Mouse (Mus musculus) MEL (cell line): ENCODE results near the gene Med27. TPM values are rescaled to one million over a fixed set of nuclear protein-coding genes. Genes with fewer than 3 reads are reported as not detected.

Source experiments
- DNase-seq: peaks from one replicate; pipeline ENCODE4 v3.0.0; 2011; ENCODE audit warnings: low read depth, low spot score
- H3K27ac ChIP-seq: 2 replicates; pipeline ENCODE4 v1.5.1; 2012; ENCODE audit warnings: low read depth, mild to moderate bottlenecking, control low read depth, low read length, moderate library complexity; ENCODE audit not compliant: control insufficient read depth
- H3K27me3 ChIP-seq, 2 experiments: fragments of 150-350 bp in 1 of 2; sonication (generic) in 1 of 2; 2 replicates each; pipeline ENCODE4 v1.6.1; 2012; ENCODE audit warnings: low read length in 2 of 2, mild to moderate bottlenecking in 2 of 2, improper control_type of control experiment in 1 of 2, moderate library complexity in 1 of 2; ENCODE audit not compliant: insufficient read depth in 2 of 2, control insufficient read depth in 1 of 2
- H3K36me3 ChIP-seq, 2 experiments: 2 replicates each; pipeline ENCODE4 v1.6.1; 2012 to 2014; ENCODE audit warnings: low read length in 2 of 2, improper control_type of control experiment in 1 of 2, inconsistent platforms in 1 of 2, mild to moderate bottlenecking in 1 of 2; ENCODE audit not compliant: insufficient read depth in 2 of 2, control insufficient read depth in 1 of 2
- H3K4me1 ChIP-seq, 2 experiments: fragments of 150-350 bp in 1 of 2; sonication (generic) in 1 of 2; 2 replicates each; pipeline ENCODE4 v1.6.1; 2012; ENCODE audit warnings: low read length in 2 of 2, improper control_type of control experiment in 1 of 2, mild to moderate bottlenecking in 1 of 2; ENCODE audit not compliant: insufficient read depth in 2 of 2, control insufficient read depth in 1 of 2
- H3K4me3 ChIP-seq, 2 experiments: fragments of 150-350 bp in 1 of 2; sonication (generic) in 1 of 2; 2 replicates each; pipeline ENCODE4 v1.5.1; 2012; ENCODE audit warnings: low read depth in 2 of 2, low read length in 2 of 2, mild to moderate bottlenecking in 2 of 2, moderate library complexity in 2 of 2, control low read depth in 1 of 2, improper control_type of control experiment in 1 of 2; ENCODE audit not compliant: control insufficient read depth in 1 of 2, insufficient read depth in 1 of 2
- H3K79me2 ChIP-seq: 2 replicates; pipeline ENCODE4 v1.6.1; 2012; ENCODE audit warnings: mild to moderate bottlenecking, low read length, moderate library complexity; ENCODE audit not compliant: control insufficient read depth, poor library complexity, insufficient read depth
- H3K9ac ChIP-seq: 2 replicates; pipeline ENCODE4 v1.6.1; 2012; ENCODE audit warnings: low read depth, mild to moderate bottlenecking, control low read depth, low read length, moderate library complexity; ENCODE audit not compliant: control insufficient read depth, poor library complexity, severe bottlenecking
- H3K9me3 ChIP-seq: fragments of 150-350 bp; sonication (generic); replicated peaks from 2 replicates; pipeline ENCODE4 v1.6.1; 2012; ENCODE audit warnings: mild to moderate bottlenecking, low read length, improper control_type of control experiment, moderate library complexity; ENCODE audit not compliant: insufficient read depth
- CHD1 ChIP-seq: IDR thresholded peaks from 2 replicates; pipeline ENCODE4 v1.6.1; 2012; ENCODE audit warnings: low read depth, mild to moderate bottlenecking, inconsistent platforms, low read length, improper control_type of control experiment
- CHD2 ChIP-seq: IDR thresholded peaks from 2 replicates; pipeline ENCODE4 v1.6.1; 2011; ENCODE audit warnings: low read length, improper control_type of control experiment
- CTCF ChIP-seq, 3 experiments: IDR thresholded peaks in 2 of 3; conservative IDR thresholded peaks in 1 of 3; 2 replicates each; pipeline ENCODE4 v1.5.1; 2011 to 2012; ENCODE audit warnings: low read length in 3 of 3, low read depth in 2 of 3, mild to moderate bottlenecking in 2 of 3, improper control_type of control experiment in 1 of 3, inconsistent platforms in 1 of 3, mixed read lengths in 1 of 3, moderate library complexity in 1 of 3; ENCODE audit not compliant: control insufficient read depth in 1 of 3, insufficient read depth in 1 of 3, poor library complexity in 1 of 3, severe bottlenecking in 1 of 3
- EP300 ChIP-seq, 2 experiments: IDR thresholded peaks; 2 replicates each; pipeline ENCODE4 v1.6.1; 2011; ENCODE audit warnings: improper control_type of control experiment in 2 of 2, low read length in 2 of 2, low read depth in 1 of 2, mild to moderate bottlenecking in 1 of 2
- HCFC1 ChIP-seq: IDR thresholded peaks from 2 replicates; pipeline ENCODE4 v1.6.1; 2012; ENCODE audit warnings: low read depth, mild to moderate bottlenecking, inconsistent platforms, low read length, improper control_type of control experiment, moderate library complexity
- MEF2A ChIP-seq: IDR thresholded peaks from 2 replicates; pipeline ENCODE4 v1.6.1; 2014; ENCODE audit warnings: low read depth, mild to moderate bottlenecking, inconsistent platforms, low read length, improper control_type of control experiment; ENCODE audit not compliant: poor library complexity, insufficient replicate concordance, severe bottlenecking; ENCODE audit errors: extremely low read depth
- MXI1 ChIP-seq: IDR thresholded peaks from 2 replicates; pipeline ENCODE4 v1.6.1; 2011; ENCODE audit warnings: mild to moderate bottlenecking, low read depth, low read length, improper control_type of control experiment
- MYC ChIP-seq: IDR thresholded peaks from 2 replicates; pipeline ENCODE4 v1.6.1; 2011; ENCODE audit warnings: low read depth, mild to moderate bottlenecking, low read length, improper control_type of control experiment, moderate library complexity
- RAD21 ChIP-seq: IDR thresholded peaks from 2 replicates; pipeline ENCODE4 v1.6.1; 2011; ENCODE audit warnings: mild to moderate bottlenecking, low read depth, low read length, improper control_type of control experiment
- RCOR1 ChIP-seq: IDR thresholded peaks from 2 replicates; pipeline ENCODE4 v1.6.1; 2012; ENCODE audit warnings: low read depth, mild to moderate bottlenecking, inconsistent platforms, low read length, improper control_type of control experiment
- SIN3A ChIP-seq: IDR thresholded peaks from 2 replicates; pipeline ENCODE4 v1.6.1; 2012; ENCODE audit warnings: low read length, improper control_type of control experiment, inconsistent platforms
- TCF12 ChIP-seq: IDR thresholded peaks from 2 replicates; pipeline ENCODE4 v1.6.1; 2014; ENCODE audit warnings: low read depth, mild to moderate bottlenecking, inconsistent platforms, low read length, improper control_type of control experiment, moderate library complexity
- UBTF ChIP-seq: IDR thresholded peaks from 2 replicates; pipeline ENCODE4 v1.6.1; 2012; ENCODE audit warnings: low read depth, mild to moderate bottlenecking, inconsistent platforms, low read length, improper control_type of control experiment, moderate library complexity, borderline replicate concordance; ENCODE audit not compliant: insufficient read depth
- USF2 ChIP-seq, 2 experiments: IDR thresholded peaks; 2 replicates each; pipeline ENCODE4 v1.6.1; 2011 to 2012; ENCODE audit warnings: improper control_type of control experiment in 2 of 2, low read length in 2 of 2, borderline replicate concordance in 1 of 2, inconsistent platforms in 1 of 2, low read depth in 1 of 2, mild to moderate bottlenecking in 1 of 2; ENCODE audit not compliant: insufficient read depth in 1 of 2
- ZKSCAN1 ChIP-seq: IDR thresholded peaks from 2 replicates; pipeline ENCODE4 v1.6.1; 2012; ENCODE audit warnings: low read depth, mild to moderate bottlenecking, inconsistent platforms, low read length, improper control_type of control experiment, moderate library complexity
- ZMIZ1 ChIP-seq: IDR thresholded peaks from 2 replicates; pipeline ENCODE4 v1.6.1; 2012; ENCODE audit warnings: low read depth, mild to moderate bottlenecking, inconsistent platforms, low read length, improper control_type of control experiment, moderate library complexity
- ZNF384 ChIP-seq: IDR thresholded peaks from 2 replicates; pipeline ENCODE4 v1.6.1; 2012; ENCODE audit warnings: low read depth, mild to moderate bottlenecking, inconsistent platforms, low read length, improper control_type of control experiment
- polyA plus RNA-seq, 2 experiments: library from polyadenylated mRNA; stranded (reverse) in 1 of 2; unstranded in 1 of 2; fragments of >175 nt in 1 of 2; fragments of >200 nt in 1 of 2; gene quantifications; 2 replicates each; pipeline versions ENCODE4 v1.2.1 to v1.2.4; 2012; ENCODE audit warnings: low replicate concordance in 2 of 2, low read depth in 1 of 2; ENCODE audit not compliant: insufficient read length in 2 of 2, insufficient read depth in 1 of 2, missing spikeins in 1 of 2
- total RNA-seq: library from RNA; depleted of rRNA; stranded (reverse); fragments of 300-350 nt; gene quantifications from 2 replicates; pipeline ENCODE4 v1.2.3, GENCODE M21; 2012

Med27 gene
- total and polyA plus RNA-seq, 3 experiments: 46.3 to 46.9 TPM; not detected in 1

- no peak for TF ChIP-seq CTCF (IDR thresholded peaks at IDR 0.05 in 2 of 3, conservative IDR thresholded peaks at IDR 0.05 in 1 of 3; ENCODE audit: control insufficient read depth in 1 of 3, insufficient read depth in 1 of 3, low read depth in 2 of 3, low read length in 3 of 3, poor library complexity in 1 of 3, severe bottlenecking in 1 of 3)
- no peak for TF ChIP-seq MXI1
Measured at GRCm38 (mm10) chr2:29488379-29489236, 142.0 kb downstream of the Med27 start (continued).

DNA sequence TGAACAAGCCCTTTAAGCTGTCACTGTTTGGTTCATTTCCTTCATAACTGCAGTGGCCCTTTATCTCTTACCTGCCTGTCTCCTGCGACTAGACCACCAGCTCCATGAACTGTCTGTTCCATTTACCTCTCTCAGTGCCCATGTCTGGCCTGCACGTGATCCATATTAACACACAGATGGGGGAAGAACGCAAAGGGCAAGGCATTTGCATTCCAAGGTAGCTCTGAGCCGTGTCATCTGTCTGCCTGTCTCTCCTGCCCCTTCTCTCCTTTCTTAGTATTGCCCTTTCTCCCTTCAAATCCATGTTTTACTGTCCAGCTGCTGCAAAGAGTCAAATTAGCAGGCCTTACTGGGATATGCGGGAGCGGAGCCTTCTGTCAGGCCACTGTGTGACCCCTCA lies 145.0 kb downstream of the Med27 start:
- Histone ChIP-seq H3K4me3 (no peak overlapping the region), H3K9me3 (no peaks in the 10 kb centered on the region), H3K36me3 (no peaks in the 10 kb centered on the region), H3K27me3 (no peaks in the 10 kb centered on the region), H3K79me2 (no peaks in the 10 kb centered on the region), H3K4me1 (no peaks in the 10 kb centered on the region), H3K9ac (no peak overlapping the region), H3K27ac (no peak overlapping the region)
- no peak for DNase-seq
- TF ChIP-seq TCF12: no peak
- TF ChIP-seq ZKSCAN1: no peak
- no peak for TF ChIP-seq SIN3A
- no peak for TF ChIP-seq USF2 (IDR thresholded peaks at IDR 0.05; ENCODE audit: borderline replicate concordance in 1 of 2, insufficient read depth in 1 of 2, low read depth in 1 of 2, low read length in 2 of 2)
- TF ChIP-seq EP300 (IDR thresholded peaks at IDR 0.05; ENCODE audit: low read depth in 1 of 2, low read length in 2 of 2): no peak
- no peak for TF ChIP-seq MEF2A
- TF ChIP-seq CHD2: no peak
- TF ChIP-seq HCFC1: no peak
- TF ChIP-seq MXI1: no peak

DNA sequence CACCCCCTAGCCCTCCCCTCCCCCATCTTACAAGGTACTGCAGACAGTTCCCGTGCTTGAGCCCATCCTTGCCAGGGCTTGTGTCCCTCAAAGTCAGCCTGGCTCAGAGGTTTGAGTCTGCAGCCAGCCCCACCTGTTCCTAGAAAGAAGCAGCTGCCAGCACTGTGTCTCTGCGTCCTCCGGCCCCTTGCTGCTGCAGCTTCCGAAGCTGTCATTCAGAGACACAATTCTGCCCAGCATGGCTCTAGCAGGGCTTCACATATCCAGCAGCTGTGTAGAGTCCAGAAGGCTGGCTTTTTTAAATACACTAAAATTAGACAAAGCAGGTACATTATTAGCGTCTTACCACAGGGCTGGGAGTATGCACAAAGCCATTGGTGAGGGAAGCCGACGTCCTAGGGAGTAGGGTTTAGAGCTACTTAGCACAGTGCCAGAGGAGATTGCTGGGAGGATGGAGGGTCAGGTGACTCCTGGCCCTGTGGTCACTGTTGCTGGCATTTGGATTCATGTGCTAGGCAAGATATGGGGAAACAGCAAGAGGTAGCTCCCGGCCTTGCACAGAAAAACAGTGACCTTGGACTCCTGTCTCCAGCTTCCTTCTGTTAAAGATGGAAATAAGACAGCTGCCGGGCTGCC lies 146.9 kb downstream of the Med27 start:
- Histone ChIP-seq H3K4me3 (no peak overlapping the region), H3K27me3 (no peaks in the 10 kb centered on the region), H3K9ac (no peak overlapping the region), H3K79me2 (no peaks in the 10 kb centered on the region), H3K9me3 (no peaks in the 10 kb centered on the region), H3K27ac (no peak overlapping the region), H3K4me1 (no peaks in the 10 kb centered on the region), H3K36me3 (no peaks in the 10 kb centered on the region)
- no peak for DNase-seq
- no peak for TF ChIP-seq HCFC1
- TF ChIP-seq TCF12: no peak
- no peak for TF ChIP-seq UBTF
- TF ChIP-seq ZNF384: no peak
- TF ChIP-seq ZMIZ1: no peak
- no peak for TF ChIP-seq RAD21
- no peak for TF ChIP-seq CHD1
- TF ChIP-seq RCOR1: no peak
- no peak for TF ChIP-seq MYC
